Mouse (Mus musculus): ENCODE measurements around the gene Rad18. TPM values are rescaled to one million over a fixed set of nuclear protein-coding genes. Genes with fewer than 3 reads are reported as not detected.

Rad18 gene
- total and polyA plus RNA-seq, 2 experiments: 0.33 to 1.2 TPM

GRCm38 (mm10) chr6:112632071-112632470, 64.4 kb downstream of the Rad18 start:
- no peaks in the 10 kb centered on the region for H3K79me2 ChIP-seq (ENCODE audit: control insufficient read depth, insufficient read depth, low read length)
- 59% methylated on average over 5 of the region's 5 CpGs for WGBS
- no peaks in the 10 kb centered on the region for H3K27me3 ChIP-seq (ENCODE audit: control insufficient read depth, insufficient read depth, low read length)
- H3K36me3 ChIP-seq (ENCODE audit: control insufficient read depth, insufficient read depth, low read length): no peaks in the 10 kb centered on the region; the same call in 1 of the 2 replicates
- peaks cover 4% of the 10 kb centered on the region for H3K4me1 ChIP-seq (ENCODE audit: control insufficient read depth, insufficient read depth, low read length)
- DNase-seq (ENCODE audit: extremely low read depth, low read depth, low spot score): peak; percentile 14
- no peak for TF ChIP-seq POLR2A (IDR thresholded peaks at IDR 0.05; ENCODE audit: extremely low read depth, insufficient read depth, low read length)
- TF ChIP-seq CTCF (IDR thresholded peaks at IDR 0.05; ENCODE audit: low read depth, low read length): no peak
- no peak overlapping the region for H3K9ac ChIP-seq (ENCODE audit: low read depth, low read length)
- H3K4me3 ChIP-seq (ENCODE audit: insufficient read depth, low read depth, low read length): no peak overlapping the region
- H3K27ac ChIP-seq (replicated peaks; ENCODE audit: insufficient read depth, low read depth, low read length): no peak overlapping the region

DNA sequence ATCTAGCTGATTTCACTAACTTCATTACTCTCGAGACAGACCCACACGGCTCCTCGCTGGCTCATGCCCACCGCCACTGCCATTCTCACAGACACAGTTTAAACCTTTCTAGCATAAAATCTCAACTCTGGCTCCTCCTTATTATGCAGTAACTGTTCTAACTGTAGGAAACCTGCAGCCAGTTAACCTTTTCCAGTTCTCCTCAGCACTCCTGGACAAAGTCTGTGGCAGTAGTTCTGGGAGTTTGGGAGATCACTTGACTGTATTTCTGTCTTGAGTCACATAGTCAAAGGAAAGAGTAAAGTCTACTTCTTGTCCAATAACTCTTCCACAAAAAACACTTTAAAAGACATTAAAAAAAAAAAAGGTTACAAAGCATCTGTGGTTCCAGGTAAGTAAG, 66.2 kb downstream of the Rad18 start:
- TF ChIP-seq POLR2A (IDR thresholded peaks at IDR 0.05; ENCODE audit: extremely low read depth, insufficient read depth, low read length) (no peak), CTCF (IDR thresholded peaks at IDR 0.05; ENCODE audit: low read depth, low read length) (no peak)

DNA sequence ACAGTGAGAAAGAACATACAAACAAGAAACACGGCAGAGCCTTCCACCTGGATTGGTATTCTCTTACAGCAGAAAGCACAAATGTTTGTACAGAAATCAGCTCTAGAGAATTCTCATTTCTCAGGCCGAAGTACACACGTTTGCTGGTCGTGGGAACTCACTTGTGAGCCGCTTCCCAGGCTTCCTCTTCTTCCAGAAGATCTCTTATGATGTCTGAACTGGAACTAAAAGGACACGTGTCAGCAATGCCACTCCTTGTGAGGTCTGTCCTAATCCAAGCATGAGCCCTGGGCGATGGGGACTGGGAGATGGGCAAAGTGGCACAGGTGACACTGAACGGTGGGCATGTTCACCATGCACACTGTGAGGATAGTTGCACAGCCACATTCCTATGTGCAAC, 68.2 kb downstream of the Rad18 start:
- WGBS: 91% methylated on average over 8 of the region's 8 CpGs
- no peak for DNase-seq (ENCODE audit: extremely low read depth, low read depth, low spot score)
- Histone ChIP-seq H3K27me3 (ENCODE audit: control insufficient read depth, insufficient read depth, low read length) (no peaks in the 10 kb centered on the region), H3K4me1 (ENCODE audit: control insufficient read depth, insufficient read depth, low read length) (no peaks in the 10 kb centered on the region), H3K36me3 (ENCODE audit: control insufficient read depth, insufficient read depth, low read length) (no peaks in the 10 kb centered on the region; the same call in 1 of the 2 replicates), H3K9ac (ENCODE audit: low read depth, low read length) (no peak overlapping the region), H3K4me3 (ENCODE audit: insufficient read depth, low read depth, low read length) (no peak overlapping the region), H3K79me2 (ENCODE audit: control insufficient read depth, insufficient read depth, low read length) (no peaks in the 10 kb centered on the region), H3K27ac (replicated peaks; ENCODE audit: insufficient read depth, low read depth, low read length) (no peak overlapping the region)
- no peak for TF ChIP-seq CTCF (IDR thresholded peaks at IDR 0.05; ENCODE audit: low read depth, low read length)
- TF ChIP-seq POLR2A (IDR thresholded peaks at IDR 0.05; ENCODE audit: extremely low read depth, insufficient read depth, low read length): no peak

More for the DNA sequence above, 66.2 kb downstream of the Rad18 start:
- Histone ChIP-seq H3K9ac (ENCODE audit: low read depth, low read length) (no peak overlapping the region), H3K4me3 (ENCODE audit: insufficient read depth, low read depth, low read length) (no peak overlapping the region), H3K27me3 (ENCODE audit: control insufficient read depth, insufficient read depth, low read length) (no peaks in the 10 kb centered on the region), H3K27ac (replicated peaks; ENCODE audit: insufficient read depth, low read depth, low read length) (no peak overlapping the region), H3K4me1 (ENCODE audit: control insufficient read depth, insufficient read depth, low read length) (no peaks in the 10 kb centered on the region), H3K36me3 (ENCODE audit: control insufficient read depth, insufficient read depth, low read length) (no peaks in the 10 kb centered on the region; the same call in 1 of the 2 replicates), H3K79me2 (ENCODE audit: control insufficient read depth, insufficient read depth, low read length) (no peaks in the 10 kb centered on the region)
- DNase-seq (ENCODE audit: extremely low read depth, low read depth, low spot score): no peak
- 97% methylated on average over 4 of the region's 4 CpGs for WGBS

- DNase-seq (ENCODE audit: extremely low read depth, low read depth, low spot score): no peak
- H3K36me3 ChIP-seq (ENCODE audit: control insufficient read depth, insufficient read depth, low read length): no peaks in the 10 kb centered on the region
- H3K4me3 ChIP-seq (ENCODE audit: insufficient read depth, low read depth, low read length): no peak overlapping the region
- TF ChIP-seq POLR2A (IDR thresholded peaks at IDR 0.05; ENCODE audit: extremely low read depth, insufficient read depth, low read length) (no peak), CTCF (IDR thresholded peaks at IDR 0.05; ENCODE audit: low read depth, low read length) (no peak)
- H3K79me2 ChIP-seq (ENCODE audit: control insufficient read depth, insufficient read depth, low read length): no peaks in the 10 kb centered on the region
- H3K27me3 ChIP-seq (ENCODE audit: control insufficient read depth, insufficient read depth, low read length): no peaks in the 10 kb centered on the region
- no peak overlapping the region for H3K27ac ChIP-seq (replicated peaks; ENCODE audit: insufficient read depth, low read depth, low read length)
- no peaks in the 10 kb centered on the region for H3K4me1 ChIP-seq (ENCODE audit: control insufficient read depth, insufficient read depth, low read length)
- WGBS: 96% methylated on average over 4 of the region's 4 CpGs
- H3K9ac ChIP-seq (ENCODE audit: low read depth, low read length): no peak overlapping the region
Observed at GRCm38 (mm10) chr6:112622321-112622720, 74.2 kb downstream of the Rad18 start.

DNA sequence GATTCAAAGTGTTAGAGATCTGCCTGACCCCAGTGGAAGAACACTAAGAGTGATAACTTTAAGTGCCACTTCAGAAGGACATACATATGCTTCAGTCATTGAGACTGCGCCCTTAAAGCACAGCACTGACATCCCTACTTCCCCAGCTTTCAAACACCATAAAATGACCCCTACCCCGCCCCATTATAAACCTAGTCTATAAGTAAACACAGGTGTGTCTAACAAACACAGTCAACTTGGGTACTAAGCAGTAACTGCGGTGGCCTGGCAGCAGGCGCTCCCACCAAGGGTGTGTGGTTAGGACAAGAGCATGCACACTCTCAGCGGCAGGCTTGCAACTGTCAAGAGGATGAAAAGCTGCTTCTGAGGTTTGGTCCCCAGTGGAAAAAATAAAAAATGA, 76.5 kb downstream of the Rad18 start:
- H3K79me2 ChIP-seq (ENCODE audit: control insufficient read depth, insufficient read depth, low read length): no peaks in the 10 kb centered on the region
- no peaks in the 10 kb centered on the region for H3K4me1 ChIP-seq (ENCODE audit: control insufficient read depth, insufficient read depth, low read length)
- no peak for TF ChIP-seq CTCF (IDR thresholded peaks at IDR 0.05; ENCODE audit: low read depth, low read length)
- no peak for TF ChIP-seq POLR2A (IDR thresholded peaks at IDR 0.05; ENCODE audit: extremely low read depth, insufficient read depth, low read length)
- DNase-seq (ENCODE audit: extremely low read depth, low read depth, low spot score): no peak
- H3K9ac ChIP-seq (ENCODE audit: low read depth, low read length): no peak overlapping the region
- H3K27ac ChIP-seq (replicated peaks; ENCODE audit: insufficient read depth, low read depth, low read length): no peak overlapping the region
- 81% methylated on average over 5 of the region's 5 CpGs for WGBS
- H3K27me3 ChIP-seq (ENCODE audit: control insufficient read depth, insufficient read depth, low read length): no peaks in the 10 kb centered on the region
- no peak overlapping the region for H3K4me3 ChIP-seq (ENCODE audit: insufficient read depth, low read depth, low read length)
- no peaks in the 10 kb centered on the region for H3K36me3 ChIP-seq (ENCODE audit: control insufficient read depth, insufficient read depth, low read length)

- 98% methylated on average over 4 of the region's 4 CpGs for WGBS
- Histone ChIP-seq H3K79me2 (ENCODE audit: control insufficient read depth, insufficient read depth, low read length) (no peaks in the 10 kb centered on the region), H3K27me3 (ENCODE audit: control insufficient read depth, insufficient read depth, low read length) (no peaks in the 10 kb centered on the region), H3K4me1 (ENCODE audit: control insufficient read depth, insufficient read depth, low read length) (no peaks in the 10 kb centered on the region), H3K4me3 (ENCODE audit: insufficient read depth, low read depth, low read length) (no peak overlapping the region), H3K9ac (ENCODE audit: low read depth, low read length) (no peak overlapping the region), H3K27ac (replicated peaks; ENCODE audit: insufficient read depth, low read depth, low read length) (no peak overlapping the region), H3K36me3 (ENCODE audit: control insufficient read depth, insufficient read depth, low read length) (no peaks in the 10 kb centered on the region)
- TF ChIP-seq CTCF (IDR thresholded peaks at IDR 0.05; ENCODE audit: low read depth, low read length): no peak
- TF ChIP-seq POLR2A (IDR thresholded peaks at IDR 0.05; ENCODE audit: extremely low read depth, insufficient read depth, low read length): no peak
- DNase-seq (ENCODE audit: extremely low read depth, low read depth, low spot score): no peak
Observed at GRCm38 (mm10) chr6:112617728-112618318, 78.7 kb downstream of the Rad18 start.

All from liver, adult 2 months (tissue).